In genomic region chr9:31156594-31156993, GRCm38 (mm10) we compare ENCODE assay signal across 27 mouse cellular contexts. TPM values are rescaled to one million over a fixed set of nuclear protein-coding genes. Genes with fewer than 3 reads are reported as not detected.
DNase-seq lines count a peak whose midpoint lies in the region; ATAC-seq and TF ChIP-seq lines count a peak whose summit lies in the region.
"Had no signal": no experiment of that assay in that cellular context is flagged by ENCODE, and none has a peak within 500 bp of the region (broad histone marks: within the 10 kb centered on the region; RNA-seq: fewer than 3 reads in every experiment).

No protein-coding gene starts in this region.

- CTCF ChIA-PET in Patski (lab: Charles Lee), result interaction anchor here (1.0 to 2.3 kb wide), 4 partner anchors 46 to 199 kb away, joined by 3 to 11 read pairs (median 6); no protein-coding TSS in a partner anchor

- H3K9ac ChIP-seq in heart, embryonic 15.5 days, result no peak overlapping the region
- H3K9ac ChIP-seq in heart, postnatal 0 days (replicated peaks; ENCODE audit: low read depth, low read length), result no peak overlapping the region
- H3K9ac ChIP-seq: embryonic facial prominence, embryonic 13.5 days; embryonic facial prominence, embryonic 15.5 days; forebrain, embryonic 12.5 days had no signal

- no peak for TF ChIP-seq EP300 in heart, postnatal 0 days (IDR thresholded peaks at IDR 0.05; ENCODE audit: low read depth)

- TF ChIP-seq CTCF in heart, postnatal 0 days (IDR thresholded peaks at IDR 0.05; ENCODE audit: low read depth), result no peak
- TF ChIP-seq CTCF in Patski (IDR thresholded peaks at IDR 0.05), result no peak

- no peaks in the 10 kb centered on the region for H3K9me3 ChIP-seq in heart, embryonic 15.5 days (replicated peaks)
- no peaks in the 10 kb centered on the region for H3K9me3 ChIP-seq in heart, postnatal 0 days (replicated peaks; ENCODE audit: control insufficient read depth, low read length)
- H3K9me3 ChIP-seq: embryonic facial prominence, embryonic 13.5 days; embryonic facial prominence, embryonic 15.5 days; forebrain, embryonic 10.5 days; forebrain, embryonic 12.5 days; G1E had no signal

- WGBS in heart, embryonic 15.5 days, result 62% methylated on average over 8 of the region's 8 CpGs
- WGBS in heart, postnatal 0 days, result 44% methylated on average over 8 of the region's 8 CpGs

- POLR2A ChIA-PET in Patski (lab: Charles Lee), result no interaction called here

- no peaks in the 10 kb centered on the region for H3K27me3 ChIP-seq in heart, embryonic 15.5 days
- no peaks in the 10 kb centered on the region for H3K27me3 ChIP-seq in heart, postnatal 0 days (ENCODE audit: control insufficient read depth, insufficient read depth, low read length)
- no peaks in the 10 kb centered on the region for H3K27me3 ChIP-seq in Patski
- H3K27me3 ChIP-seq: CH12.LX; embryonic facial prominence, embryonic 13.5 days; embryonic facial prominence, embryonic 15.5 days; forebrain, embryonic 12.5 days had no signal

- H3K36me3 ChIP-seq in heart, embryonic 15.5 days, result peaks cover 75% of the 10 kb centered on the region
- H3K36me3 ChIP-seq in heart, postnatal 0 days (replicated peaks; ENCODE audit: control insufficient read depth, insufficient read depth, low read length), result peaks cover 94% of the 10 kb centered on the region

- in situ Hi-C loops in Patski (cut with MboI; ENCODE audit: low pct_unique_long_range_greater_than_20kb), result loop anchor here (25.0 kb wide), 1 partner anchor 381 kb away; no protein-coding TSS in a partner anchor

- no peak overlapping the region for H3K4me3 ChIP-seq in heart, embryonic 15.5 days
- no peak overlapping the region for H3K4me3 ChIP-seq in heart, postnatal 0 days (ENCODE audit: low read depth, low read length)
- H3K4me3 ChIP-seq: embryonic facial prominence, embryonic 13.5 days; embryonic facial prominence, embryonic 15.5 days; erythroblast, embryonic 14.5 days; forebrain, embryonic 10.5 days; forebrain, embryonic 12.5 days had no signal

- H3K4me1 ChIP-seq in heart, embryonic 15.5 days (replicated peaks), result peaks cover 14% of the 10 kb centered on the region; the same call in 1 of the 2 replicates
- peaks cover 13% of the 10 kb centered on the region for H3K4me1 ChIP-seq in heart, postnatal 0 days (ENCODE audit: control insufficient read depth, insufficient read depth)
- H3K4me1 ChIP-seq: embryonic facial prominence, embryonic 13.5 days; embryonic facial prominence, embryonic 15.5 days; forebrain, embryonic 10.5 days; forebrain, embryonic 12.5 days had no signal

- ATAC-seq in frontal cortex, adult (ENCODE audit: low TSS enrichment), result 0 out of 2 replicates have a peak, but pooled peaks have one; percentile 5
- 0 out of 2 replicates have a peak, but pooled peaks have one; percentile 31 for ATAC-seq in heart, embryonic 15.5 days (replicated peaks; ENCODE audit: insufficient number of reproducible peaks, insufficient read depth, low FRiP score, low read depth)
- ATAC-seq in heart, postnatal 0 days (ENCODE audit: insufficient read depth, low read depth), result peak; percentile 47; the same call in 1 of the 2 replicates
- peak; percentile 67 for ATAC-seq in Patski
- ATAC-seq: CD4-positive, CD25-positive, alpha-beta regulatory T cell, adult 4 months; forebrain, embryonic 14.5 days had no signal

- H3K4me2 ChIP-seq in heart, embryonic 15.5 days, result no peak overlapping the region
- no peak overlapping the region for H3K4me2 ChIP-seq in heart, postnatal 0 days (ENCODE audit: low read depth, low read length)
- H3K4me2 ChIP-seq: embryonic facial prominence, embryonic 13.5 days; embryonic facial prominence, embryonic 15.5 days; forebrain, embryonic 12.5 days had no signal

- H3K27ac ChIP-seq in heart, embryonic 15.5 days, result no peak overlapping the region
- no peak overlapping the region for H3K27ac ChIP-seq in heart, postnatal 0 days (ENCODE audit: low read depth)
- H3K27ac ChIP-seq: embryonic facial prominence, embryonic 13.5 days; embryonic facial prominence, embryonic 15.5 days; forebrain, embryonic 10.5 days; forebrain, embryonic 12.5 days had no signal

- no peak for DNase-seq in frontal cortex, postnatal 36 days (ENCODE audit: low spot score in 2 of 2)
- no peak for DNase-seq in heart, adult 18-20 months
- DNase-seq in heart, postnatal 0 days (ENCODE audit: low spot score), result no peak
- no peak for DNase-seq in heart, adult 9 months (ENCODE audit: low spot score in 2 of 2)
- no peak for DNase-seq in Patski (ENCODE audit: low read depth, low spot score)
- DNase-seq: adrenal gland, adult 2 months; adrenal gland, postnatal 10 days; adrenal gland, postnatal 25 days; B cell, adult 2 months; cerebellum, adult 11 months; cerebellum, adult 18-20 months; cerebellum, adult 8-10 months; cerebellum, adult 9-11 months; cerebellum, postnatal 14 days; cerebellum, postnatal 36 days; embryo, embryonic 11 days had no signal

RNA-seq across cellular contexts. Expression of gene St14, which starts 24.9 kb away (rescaled TPM):
- polyA plus RNA-seq in heart, embryonic 15.5 days (2015; fragmentation: Nextera tagmentation; extraction: Ambion mirVana), result 2.2 and 6.6 TPM in 2 replicates
- under 1 TPM; 0.32 to 0.49 TPM for total RNA-seq in heart, adult 18-20 months (2021)
- 3.3 TPM in 2 replicates for total RNA-seq in heart, postnatal 0 days (2014; rRNA removed; ENCODE audit: low replicate concordance)
- 0.23 and 0.60 TPM in 2 replicates for polyA plus RNA-seq in heart, postnatal 0 days (2015; fragmentation: Nextera tagmentation; extraction: Ambion mirVana)
- not detected for polyA plus RNA-seq in Patski (2021)
- polyA plus RNA-seq: G1E had no signal

RNA-seq across cellular contexts. Expression of gene Aplp2, which starts 55.0 kb away (rescaled TPM):
- polyA plus RNA-seq in heart, embryonic 15.5 days (2015; fragmentation: Nextera tagmentation; extraction: Ambion mirVana), result 327 and 380 TPM in 2 replicates
- 100 to 1,000 TPM; 318 to 322 TPM for total RNA-seq in heart, adult 18-20 months (2021)
- 305 and 331 TPM in 2 replicates for total RNA-seq in heart, postnatal 0 days (2014; rRNA removed; ENCODE audit: low replicate concordance)
- 301 and 312 TPM in 2 replicates for polyA plus RNA-seq in heart, postnatal 0 days (2015; fragmentation: Nextera tagmentation; extraction: Ambion mirVana)
- polyA plus RNA-seq in Patski (2021), result 755 TPM

Comparison
In these comparisons a context has a peak if more than half of its experiments do, and no peak if none do; other contexts are left out.
1. ATAC-seq: peak in every context shown above with its lines; median percentile 67 in Patski; 47 in heart, postnatal 0 days; 31 in heart, embryonic 15.5 days; 5 in frontal cortex, adult.